Mouse (Mus musculus) CH12.LX (cell line): ENCODE results near the gene Kcna3.

ENCODE experiments used
- CTCF ChIP-seq, 2 experiments: IDR thresholded peaks in 1 of 2; conservative IDR thresholded peaks in 1 of 2; 2 replicates each; pipeline ENCODE4 v1.5.1; 2011 to 2012; ENCODE audit warnings: low read depth in 2 of 2, low read length in 2 of 2, improper control_type of control experiment in 1 of 2, inconsistent platforms in 1 of 2, mild to moderate bottlenecking in 1 of 2, moderate library complexity in 1 of 2
- E2F4 ChIP-seq: IDR thresholded peaks from 2 replicates; pipeline ENCODE4 v1.6.1; 2011; ENCODE audit warnings: low read depth, low read length, improper control_type of control experiment; ENCODE audit not compliant: insufficient replicate concordance
- MAFK ChIP-seq: IDR thresholded peaks from 2 replicates; pipeline ENCODE4 v1.6.1; 2011; ENCODE audit warnings: low read length, improper control_type of control experiment; ENCODE audit not compliant: insufficient replicate concordance
- NRF1 ChIP-seq: IDR thresholded peaks from 2 replicates; pipeline ENCODE4 v1.6.1; 2014; ENCODE audit warnings: low read depth, mild to moderate bottlenecking, inconsistent platforms, low read length, improper control_type of control experiment, moderate library complexity
- POLR2A ChIP-seq: IDR thresholded peaks from 2 replicates; pipeline ENCODE4 v1.6.1; 2011; ENCODE audit warnings: low read depth, mild to moderate bottlenecking, improper control_type of control experiment, low read length
- SIN3A ChIP-seq: IDR thresholded peaks from 2 replicates; pipeline ENCODE4 v1.6.1; 2012; ENCODE audit warnings: low read length, improper control_type of control experiment, inconsistent platforms
- ZC3H11A ChIP-seq: IDR thresholded peaks from 2 replicates; pipeline ENCODE4 v1.6.1; 2012; ENCODE audit warnings: low read depth, mild to moderate bottlenecking, inconsistent platforms, low read length, improper control_type of control experiment

DNA sequence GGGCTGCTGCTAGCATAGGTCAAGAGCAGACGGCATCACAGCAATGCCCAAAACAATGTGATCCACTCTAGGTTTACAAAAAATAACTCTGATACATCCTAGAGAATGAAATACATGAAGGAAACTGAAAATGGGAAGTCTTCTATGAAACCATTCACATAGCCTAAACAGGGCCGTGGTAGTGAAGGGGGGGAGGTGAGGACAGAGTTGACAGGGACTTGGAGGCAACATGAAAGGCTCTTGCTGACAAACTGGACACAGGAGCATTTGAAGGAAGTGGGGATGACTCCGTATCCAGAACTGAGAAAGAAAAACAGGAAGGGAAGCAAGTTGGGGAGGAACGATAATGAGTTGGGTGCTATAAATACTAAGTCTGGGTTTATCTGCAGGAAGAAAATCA is 4.4 kb upstream of the Kcna3 start:
- TF ChIP-seq CTCF (conservative IDR thresholded peaks at IDR 0.05 in 1 of 2, IDR thresholded peaks at IDR 0.05 in 1 of 2; ENCODE audit: low read depth in 2 of 2, low read length in 2 of 2) (no peak), ZC3H11A (no peak), MAFK (no peak), NRF1 (no peak), POLR2A (no peak), E2F4 (no peak), SIN3A (no peak)
